Mouse (Mus musculus) heart, postnatal 25 days (tissue): ENCODE results near the gene Mob2. TPM values are rescaled to one million over a fixed set of nuclear protein-coding genes. Genes with fewer than 3 reads are reported as not detected.

ENCODE experiments used
- DNase-seq: peaks from one replicate; pipeline ENCODE4 v3.0.0; 2022; ENCODE audit warnings: low spot score
- intact Hi-C: fragments of 180-260 bp; cut with DNase I; formaldehyde crosslinking; loops from one replicate; pipeline ENCODE4 v1.15.1; 2025
- microRNA-seq: library from miRNA; unstranded; fragments of <30 nt; microRNA quantifications from one replicate; pipeline ENCODE4 v1.2.0, GENCODE M21; 2022
- total RNA-seq, 2 experiments: library from RNA; stranded (reverse); gene quantifications; 2 replicates each; pipeline ENCODE4 v1.2.3; 2021

The Mob2 gene
- total RNA-seq, 2 experiments from 2014 or later: 40.2 to 40.7 TPM

GRCm38 (mm10) chr7:141960926-141961325, 99.9 kb downstream of the Mob2 start:
- no peak for DNase-seq
- intact Hi-C loops: no loop called here

- no peak for DNase-seq
- intact Hi-C loops: no loop called here
These were observed 101.7 kb downstream of the Mob2 start for GRCm38 (mm10) chr7:141959133-141959532.

Small RNAs within 50 kb of the gene (microRNA-seq; reads per million reads assigned to microRNA genes)
- not detected for gene Mir3104

Other genes with a start within 250 kb of the Mob2 start
- not detected for gene Muc5b, start 222.0 kb downstream of the Mob2 start, total RNA-seq
- gene Tollip, start 142.6 kb downstream of the Mob2 start, total RNA-seq: 10 to 100 TPM; 47.4 to 52.9 TPM
- gene Brsk2, start 111.3 kb downstream of the Mob2 start, total RNA-seq: under 1 TPM in 1 of 2 experiments, not detected in 1; 0.22 TPM
- 10 to 100 TPM; 39.7 to 53.5 TPM for gene Dusp8, start 34.8 kb upstream of the Mob2 start, total RNA-seq
- gene Gm45618, start 59.7 kb upstream of the Mob2 start, total RNA-seq: not detected
- gene Gm39115, start 75.0 kb upstream of the Mob2 start, total RNA-seq: not detected
- gene Gm45337, start 83.5 kb upstream of the Mob2 start, total RNA-seq: not detected
- gene Gm29735, start 96.0 kb upstream of the Mob2 start, total RNA-seq: not detected
- gene Gm4553, start 104.7 kb upstream of the Mob2 start, total RNA-seq: not detected
- not detected for gene Krtap5-2, start 114.9 kb upstream of the Mob2 start, total RNA-seq
- not detected for gene Gm10153, start 129.3 kb upstream of the Mob2 start, total RNA-seq
- not detected for gene Krtap5-3, start 140.3 kb upstream of the Mob2 start, total RNA-seq
- gene Gm7579, start 150.8 kb upstream of the Mob2 start, total RNA-seq: not detected
- gene Krtap5-5, start 168.9 kb upstream of the Mob2 start, total RNA-seq: not detected
- gene Gm40460, start 180.0 kb upstream of the Mob2 start, total RNA-seq: not detected
- gene Gm2431, start 197.3 kb upstream of the Mob2 start, total RNA-seq: not detected
- not detected for gene Gm4559, start 213.3 kb upstream of the Mob2 start, total RNA-seq
- gene Krtap5-1, start 236.1 kb upstream of the Mob2 start, total RNA-seq: not detected
- gene Krtap5-4, start 242.5 kb upstream of the Mob2 start, total RNA-seq: not detected